Mouse (Mus musculus) right cerebral cortex, postnatal 4 days (tissue): Measurements from ENCODE around the gene Bpifc.

Experiments used
- DNase-seq: peaks from one replicate; pipeline ENCODE4 v3.0.0-alpha.2; 2022

The Bpifc gene

GRCm38 (mm10) chr10:85951765-85952443 lies 59.8 kb downstream of the Bpifc start:
- DNase-seq = no peak

GRCm38 (mm10) chr10:85948483-85949196 lies 63.1 kb downstream of the Bpifc start:
- no peak for DNase-seq

GRCm38 (mm10) chr10:85936280-85936965 lies 75.3 kb downstream of the Bpifc start:
- DNase-seq = no peak

GRCm38 (mm10) chr10:85929962-85930361 lies 81.7 kb downstream of the Bpifc start:
- DNase-seq = no peak

- DNase-seq = no peak
Measured at GRCm38 (mm10) chr10:85929208-85929591, 82.5 kb downstream of the Bpifc start.

- DNase-seq = peak; percentile 69
Measured at GRCm38 (mm10) chr10:85928499-85929207, 83.0 kb downstream of the Bpifc start.

GRCm38 (mm10) chr10:85927676-85928445 lies 83.8 kb downstream of the Bpifc start, which contains the start of gene Ascl4:
TSS of gene Ascl4 (plus strand) at chr10:85927681.
- no peak for DNase-seq

- peak; percentile 93 for DNase-seq
Measured at GRCm38 (mm10) chr10:85916498-85917309, 95.0 kb downstream of the Bpifc start, which contains the start of gene Prdm4. TSS of gene Prdm4 (minus strand) at chr10:85917142.
